Mouse (Mus musculus) stomach, embryonic 14.5 days (tissue): ENCODE measurements around the gene Plscr1. TPM values are rescaled to one million over a fixed set of nuclear protein-coding genes. Genes with fewer than 3 reads are reported as not detected.

Experiments
- ATAC-seq: fragments of 200-750 bp; cut with Nextera tagmentation; 2 replicates; pipeline ENCODE4 v1.8.0; 2017; ENCODE audit warnings: low read depth, moderate TSS enrichment; ENCODE audit not compliant: insufficient number of reproducible peaks, insufficient read depth, low FRiP score
- H3K27ac ChIP-seq: fragments of 300-500 bp; sonication (generic); 2 replicates; pipeline ENCODE4 v1.5.1; 2014; ENCODE audit warnings: mild to moderate bottlenecking, low read length, moderate library complexity, mixed read lengths
- H3K27me3 ChIP-seq: fragments of 300-500 bp; sonication (generic); 2 replicates; pipeline ENCODE4 v1.6.1; 2014; ENCODE audit warnings: low read length, control low read depth, mixed read lengths; ENCODE audit not compliant: control insufficient read depth, insufficient read depth
- H3K36me3 ChIP-seq: fragments of 300-500 bp; sonication (generic); 2 replicates; pipeline ENCODE4 v1.6.1; 2014; ENCODE audit warnings: mild to moderate bottlenecking, control low read depth, low read length, moderate library complexity, mixed read lengths; ENCODE audit not compliant: control insufficient read depth, insufficient read depth
- H3K4me1 ChIP-seq: fragments of 300-500 bp; sonication (generic); 2 replicates; pipeline ENCODE4 v1.6.1; 2014; ENCODE audit warnings: low read length, control low read depth, mixed read lengths; ENCODE audit not compliant: control insufficient read depth, insufficient read depth
- H3K4me2 ChIP-seq: fragments of 300-500 bp; sonication (generic); replicated peaks from 2 replicates; pipeline ENCODE4 v1.6.1; 2014; ENCODE audit warnings: low read depth, low read length, control low read depth
- H3K4me3 ChIP-seq: fragments of 300-500 bp; sonication (generic); 2 replicates; pipeline ENCODE4 v1.5.1; 2014; ENCODE audit warnings: low read depth, low read length, control low read depth
- H3K9ac ChIP-seq: fragments of 300-500 bp; sonication (generic); replicated peaks from 2 replicates; pipeline ENCODE4 v1.6.1; 2014; ENCODE audit warnings: low read depth, mild to moderate bottlenecking, control low read depth, low read length, moderate library complexity, mixed read lengths
- H3K9me3 ChIP-seq: fragments of 300-500 bp; sonication (generic); 2 replicates; pipeline ENCODE4 v1.6.1; 2016; ENCODE audit warnings: low read depth, low read length, control low read depth; ENCODE audit not compliant: control insufficient read depth
- WGBS: fragments of 180-500 bp; shearing (Covaris S2); extraction: QIAGEN DNeasy Blood & Tissue Kit; methylation state at CpG from one replicate; pipeline ENCODE4 v1.1.7; 2014; 5-methylcytosine and 5-hydroxymethylcytosine counted together
- polyA plus RNA-seq: library from polyadenylated mRNA; unstranded; fragments of >200 nt; fragmentation: Nextera tagmentation; extraction: Ambion mirVana; gene quantifications from 2 replicates; pipeline ENCODE4 v1.2.1, GENCODE M21; 2014

The Plscr1 gene
- polyA plus RNA-seq, 1 experiment from 2014 or later = 51.4 TPM

- Histone ChIP-seq H3K4me3 (no peak overlapping the region), H3K4me2 (no peak overlapping the region), H3K9ac (no peak overlapping the region), H3K4me1 (peaks cover 7% of the 10 kb centered on the region; the same call in 1 of the 2 replicates), H3K27me3 (no peaks in the 10 kb centered on the region), H3K36me3 (no peaks in the 10 kb centered on the region), H3K27ac (no peak overlapping the region), H3K9me3 (no peaks in the 10 kb centered on the region)
- 84% methylated on average over 1 of the region's 1 CpGs for WGBS
- no peak for ATAC-seq
Measured at GRCm38 (mm10) chr9:92280048-92280447, 30.5 kb downstream of the Plscr1 start.

- no peak overlapping the region for H3K9ac ChIP-seq
- no peaks in the 10 kb centered on the region for H3K4me1 ChIP-seq
- no peaks in the 10 kb centered on the region for H3K9me3 ChIP-seq
- no peaks in the 10 kb centered on the region for H3K27me3 ChIP-seq
- WGBS = 59% methylated on average over 7 of the region's 7 CpGs
- no peak overlapping the region for H3K4me2 ChIP-seq
- no peak for ATAC-seq
- H3K4me3 ChIP-seq = no peak overlapping the region
- no peaks in the 10 kb centered on the region for H3K36me3 ChIP-seq
- no peak overlapping the region for H3K27ac ChIP-seq
Measured at GRCm38 (mm10) chr9:92282563-92283171, 33.1 kb downstream of the Plscr1 start.

GRCm38 (mm10) chr9:92289675-92290074 is 40.1 kb downstream of the Plscr1 start:
- Histone ChIP-seq H3K4me2 (no peak overlapping the region), H3K27ac (no peak overlapping the region), H3K27me3 (no peaks in the 10 kb centered on the region), H3K9me3 (no peaks in the 10 kb centered on the region), H3K4me1 (no peaks in the 10 kb centered on the region), H3K36me3 (no peaks in the 10 kb centered on the region), H3K9ac (no peak overlapping the region), H3K4me3 (no peak overlapping the region)
- WGBS = 58% methylated on average over 3 of the region's 3 CpGs
- no peak for ATAC-seq

GRCm38 (mm10) chr9:92292169-92292568 is 42.6 kb downstream of the Plscr1 start:
- H3K4me1 ChIP-seq = no peaks in the 10 kb centered on the region
- no peaks in the 10 kb centered on the region for H3K27me3 ChIP-seq
- no peak overlapping the region for H3K9ac ChIP-seq
- ATAC-seq = no peak
- no peak overlapping the region for H3K27ac ChIP-seq
- H3K36me3 ChIP-seq = no peaks in the 10 kb centered on the region
- H3K9me3 ChIP-seq = no peaks in the 10 kb centered on the region
- H3K4me3 ChIP-seq = no peak overlapping the region
- WGBS = 74% methylated on average over 2 of the region's 2 CpGs
- no peak overlapping the region for H3K4me2 ChIP-seq

- Histone ChIP-seq H3K4me1 (no peaks in the 10 kb centered on the region), H3K27me3 (no peaks in the 10 kb centered on the region), H3K9me3 (no peaks in the 10 kb centered on the region), H3K27ac (no peak overlapping the region), H3K9ac (no peak overlapping the region), H3K36me3 (no peaks in the 10 kb centered on the region), H3K4me3 (no peak overlapping the region), H3K4me2 (no peak overlapping the region)
- no peak for ATAC-seq
- 50% methylated on average over 3 of the region's 3 CpGs for WGBS
Measured at GRCm38 (mm10) chr9:92292922-92293321, 43.4 kb downstream of the Plscr1 start.

- H3K9ac ChIP-seq = no peak overlapping the region
- ATAC-seq = no peak
- 89% methylated on average over 2 of the region's 2 CpGs for WGBS
- H3K9me3 ChIP-seq = no peaks in the 10 kb centered on the region
- no peak overlapping the region for H3K4me3 ChIP-seq
- no peaks in the 10 kb centered on the region for H3K36me3 ChIP-seq
- H3K4me2 ChIP-seq = no peak overlapping the region
- H3K4me1 ChIP-seq = no peaks in the 10 kb centered on the region
- H3K27me3 ChIP-seq = no peaks in the 10 kb centered on the region
- no peak overlapping the region for H3K27ac ChIP-seq
Measured at GRCm38 (mm10) chr9:92293560-92294548, 44.3 kb downstream of the Plscr1 start.

GRCm38 (mm10) chr9:92298288-92298687 is 48.7 kb downstream of the Plscr1 start:
- H3K4me3 ChIP-seq = no peak overlapping the region
- no peak for ATAC-seq
- H3K9ac ChIP-seq = no peak overlapping the region
- WGBS = 65% methylated on average over 1 of the region's 1 CpGs
- no peaks in the 10 kb centered on the region for H3K4me1 ChIP-seq
- H3K9me3 ChIP-seq = no peaks in the 10 kb centered on the region
- no peaks in the 10 kb centered on the region for H3K36me3 ChIP-seq
- no peaks in the 10 kb centered on the region for H3K27me3 ChIP-seq
- no peak overlapping the region for H3K27ac ChIP-seq
- no peak overlapping the region for H3K4me2 ChIP-seq

GRCm38 (mm10) chr9:92301213-92301612 is 51.7 kb downstream of the Plscr1 start:
- no peak for ATAC-seq
- H3K27ac ChIP-seq = no peak overlapping the region
- no peak overlapping the region for H3K4me3 ChIP-seq
- H3K9me3 ChIP-seq = no peaks in the 10 kb centered on the region
- no peaks in the 10 kb centered on the region for H3K36me3 ChIP-seq
- H3K9ac ChIP-seq = no peak overlapping the region
- 53% methylated on average over 3 of the region's 3 CpGs for WGBS
- H3K4me2 ChIP-seq = no peak overlapping the region
- no peaks in the 10 kb centered on the region for H3K27me3 ChIP-seq
- no peaks in the 10 kb centered on the region for H3K4me1 ChIP-seq
